Mouse (Mus musculus) cortical plate, adult 2 months (tissue): ENCODE data around the gene Cep128. TPM values are rescaled to one million over a fixed set of nuclear protein-coding genes. Genes with fewer than 3 reads are reported as not detected.
"Not testable (repeated sequence)": the region's sequence is repeated elsewhere in the genome, so short reads cannot be mapped to it uniquely, and the experiment has no call there.

ENCODE experiments used
- H3K27ac ChIP-seq: fragments of 200-500 bp; 2 replicates; pipeline ENCODE4 v1.5.1; 2012; ENCODE audit warnings: low read length, control low read depth, inconsistent platforms; ENCODE audit not compliant: insufficient read depth
- H3K4me1 ChIP-seq: fragments of 200-500 bp; 2 replicates; pipeline ENCODE4 v1.6.1; 2011; ENCODE audit warnings: low read length; ENCODE audit not compliant: control insufficient read depth, insufficient read depth
- H3K4me3 ChIP-seq: fragments of 200-500 bp; 2 replicates; pipeline ENCODE4 v1.5.1; 2011; ENCODE audit warnings: mild to moderate bottlenecking, low read length, control low read depth; ENCODE audit not compliant: insufficient read depth
- CTCF ChIP-seq: fragments of 200-500 bp; IDR thresholded peaks from 2 replicates; pipeline ENCODE4 v1.5.1; 2011; ENCODE audit warnings: mild to moderate bottlenecking, control low read depth, low read length; ENCODE audit not compliant: insufficient read depth; ENCODE audit errors: extremely low read depth
- POLR2A ChIP-seq: fragments of 200-500 bp; IDR thresholded peaks from 2 replicates; pipeline ENCODE4 v1.6.1; 2011; ENCODE audit warnings: mild to moderate bottlenecking, low read length, control low read depth; ENCODE audit not compliant: insufficient read depth; ENCODE audit errors: extremely low read depth
- polyA plus RNA-seq: library from polyadenylated mRNA; depleted of rRNA; stranded (reverse); fragments of >200 nt; gene quantifications from 2 replicates; pipeline ENCODE4 v1.2.3, GENCODE M21; 2012

Cep128 gene
- polyA plus RNA-seq, 1 experiment = 5.9 TPM

GRCm38 (mm10) chr12:91401049-91401352 is 16.8 kb upstream of the Cep128 start:
- Histone ChIP-seq H3K27ac (no peak overlapping the region), H3K4me3 (peak overlapping the region; percentile 5), H3K4me1 (no peaks in the 10 kb centered on the region)
- TF ChIP-seq CTCF (no peak), POLR2A (no peak)

- peak; percentile 93 for TF ChIP-seq CTCF
- no peak for TF ChIP-seq POLR2A
- Histone ChIP-seq H3K27ac (no peak overlapping the region), H3K4me3 (peak overlapping the region; percentile 5), H3K4me1 (no peaks in the 10 kb centered on the region)
These were observed 16.2 kb upstream of the Cep128 start for GRCm38 (mm10) chr12:91400232-91401048.

- Histone ChIP-seq H3K27ac (no peak overlapping the region), H3K4me1 (no peaks in the 10 kb centered on the region), H3K4me3 (peak overlapping the region; percentile 57)
- TF ChIP-seq POLR2A (no peak), CTCF (no peak)
These were observed 519 bp downstream of the Cep128 start for GRCm38 (mm10) chr12:91383516-91384264.

DNA sequence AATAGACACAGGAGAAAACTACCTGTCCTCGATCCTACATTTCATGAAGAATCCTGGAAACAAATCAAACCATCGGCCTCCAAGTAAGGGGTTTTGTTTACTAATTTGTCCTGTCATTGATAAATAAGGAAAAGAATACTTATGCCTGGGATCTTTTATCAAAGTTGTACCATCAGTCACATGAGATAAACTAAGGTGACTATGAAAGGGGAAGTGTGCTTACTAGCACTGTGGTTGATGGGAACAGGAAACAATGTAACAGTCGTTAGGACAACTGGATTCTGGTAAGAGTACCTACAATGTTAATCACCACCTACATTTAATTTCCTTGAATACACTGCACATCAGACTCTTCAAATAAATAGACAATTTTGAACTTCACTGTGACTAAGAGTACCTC is 15.0 kb downstream of the Cep128 start:
- no peaks in the 10 kb centered on the region for H3K4me1 ChIP-seq
- H3K27ac ChIP-seq = no peak overlapping the region
- TF ChIP-seq POLR2A (no peak), CTCF (no peak)
- H3K4me3 ChIP-seq = no peak overlapping the region

- Histone ChIP-seq H3K27ac (no peak overlapping the region), H3K4me3 (no peak overlapping the region), H3K4me1 (no peaks in the 10 kb centered on the region)
- TF ChIP-seq POLR2A (no peak), CTCF (no peak)
These were observed 30.4 kb downstream of the Cep128 start for GRCm38 (mm10) chr12:91353783-91354182.

- not testable (repeated sequence) for H3K4me1 ChIP-seq, H3K27ac ChIP-seq, H3K4me3 ChIP-seq
These were observed 45.6 kb downstream of the Cep128 start for GRCm38 (mm10) chr12:91338656-91339055.

DNA sequence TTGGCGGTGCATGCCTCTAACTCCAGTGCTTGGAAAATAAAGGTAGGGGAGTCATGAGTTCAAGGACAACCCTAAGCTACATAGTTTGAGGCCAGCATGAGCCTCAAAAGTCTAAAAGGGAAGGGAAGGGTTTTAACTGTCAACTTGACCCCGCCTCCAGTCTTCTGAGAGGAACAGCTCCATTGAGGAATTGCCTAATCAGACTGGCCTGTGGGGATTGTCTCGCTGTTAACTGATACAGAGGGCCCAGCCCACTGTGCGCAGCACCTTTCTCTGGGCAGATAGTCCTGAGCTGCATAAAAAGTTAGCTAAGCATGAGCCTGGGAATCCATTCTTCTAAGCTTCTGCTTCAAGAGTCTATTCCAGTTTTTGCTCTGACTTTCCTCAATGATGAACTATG is 56.7 kb downstream of the Cep128 start:
- no peaks in the 10 kb centered on the region for H3K4me1 ChIP-seq
- no peak overlapping the region for H3K27ac ChIP-seq
- no peak for TF ChIP-seq POLR2A
- no peak for TF ChIP-seq CTCF
- H3K4me3 ChIP-seq = no peak overlapping the region

DNA sequence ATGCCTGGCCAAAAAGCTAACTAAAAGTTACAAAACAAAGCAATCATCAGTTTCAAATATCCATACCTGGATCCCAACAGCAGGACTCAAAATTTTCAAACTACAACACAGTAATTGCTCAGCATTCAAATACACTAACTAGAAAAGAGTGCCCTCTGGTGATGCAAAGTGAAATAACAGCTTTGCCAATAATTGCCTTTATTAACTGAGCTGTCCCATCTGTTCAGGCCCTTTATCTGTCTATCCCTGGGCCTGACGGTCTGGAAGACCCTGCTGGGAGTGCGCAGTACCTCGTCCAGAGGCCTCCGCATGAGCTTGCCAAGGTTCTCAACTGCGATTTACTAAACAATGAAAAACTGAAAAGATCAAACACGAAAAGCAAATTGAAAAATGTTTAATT is 58.1 kb downstream of the Cep128 start:
- no peak overlapping the region for H3K4me3 ChIP-seq
- no peaks in the 10 kb centered on the region for H3K4me1 ChIP-seq
- TF ChIP-seq POLR2A = no peak
- no peak for TF ChIP-seq CTCF
- no peak overlapping the region for H3K27ac ChIP-seq

- H3K27ac ChIP-seq = no peak overlapping the region
- TF ChIP-seq CTCF = no peak
- TF ChIP-seq POLR2A = no peak
- H3K4me3 ChIP-seq = no peak overlapping the region
- H3K4me1 ChIP-seq = no peaks in the 10 kb centered on the region
These were observed 69.2 kb downstream of the Cep128 start for GRCm38 (mm10) chr12:91315026-91315425.

- H3K4me3 ChIP-seq = no peak overlapping the region
- H3K4me1 ChIP-seq = no peaks in the 10 kb centered on the region
- no peak overlapping the region for H3K27ac ChIP-seq
- TF ChIP-seq CTCF (no peak), POLR2A (no peak)
These were observed 70.1 kb downstream of the Cep128 start for GRCm38 (mm10) chr12:91313974-91314587.
